Mouse (Mus musculus): ENCODE results near the gene Dennd1c. TPM values are rescaled to one million over a fixed set of nuclear protein-coding genes. Genes with fewer than 3 reads are reported as not detected.

The Dennd1c gene
- total and polyA plus RNA-seq, 3 experiments = 3.8 to 20.7 TPM; not detected in 1

DNA sequence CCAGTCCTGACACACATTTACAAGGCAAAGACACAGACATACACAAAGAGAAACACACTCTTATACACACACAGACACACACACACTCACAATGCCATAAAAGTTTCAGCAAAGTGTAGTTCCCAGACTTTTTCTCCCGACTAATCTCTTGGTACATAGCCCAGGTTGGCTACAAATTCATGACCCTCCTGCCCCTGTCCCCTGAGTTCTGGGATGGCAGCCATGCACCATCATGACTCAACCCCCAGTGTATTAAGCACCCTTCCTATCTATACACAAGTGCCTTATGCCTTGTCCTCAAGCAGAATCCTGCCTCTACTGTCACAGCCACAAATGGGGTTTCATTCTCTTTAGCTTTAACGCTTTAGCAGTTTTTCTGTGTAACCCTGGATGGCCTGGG lies 38.5 kb upstream of the Dennd1c start:
- Histone ChIP-seq H3K9me3 (replicated peaks; ENCODE audit: insufficient read depth, low read length) (no peaks in the 10 kb centered on the region), H3K9ac (ENCODE audit: control insufficient read depth, low read depth, low read length, poor library complexity, severe bottlenecking) (no peak overlapping the region), H3K36me3 (ENCODE audit: control insufficient read depth in 1 of 2, insufficient read depth in 2 of 2, low read length in 2 of 2) (peaks cover 0 to 6% of the 10 kb centered on the region in 2 experiments; a peak in 2 of 4 replicates), H3K27me3 (ENCODE audit: control insufficient read depth in 1 of 2, insufficient read depth in 2 of 2, low read length in 2 of 2) (no peaks in the 10 kb centered on the region; a peak in 2 of 4 replicates), H3K4me3 (ENCODE audit: control insufficient read depth in 1 of 2, insufficient read depth in 1 of 2, low read depth in 2 of 2, low read length in 2 of 2) (no peak overlapping the region), H3K4me1 (ENCODE audit: control insufficient read depth in 1 of 2, insufficient read depth in 2 of 2, low read length in 2 of 2) (peaks cover 4 to 8% of the 10 kb centered on the region in 2 experiments; a peak in 3 of 4 replicates), H3K27ac (ENCODE audit: control insufficient read depth, low read depth, low read length) (no peak overlapping the region), H3K79me2 (ENCODE audit: control insufficient read depth, insufficient read depth, low read length, poor library complexity) (no peaks in the 10 kb centered on the region)
- TF ChIP-seq ZKSCAN1 (IDR thresholded peaks at IDR 0.05; ENCODE audit: low read depth, low read length) (no peak), SMC3 (IDR thresholded peaks at IDR 0.05; ENCODE audit: low read depth, low read length) (no peak), ETS1 (IDR thresholded peaks at IDR 0.05; ENCODE audit: low read depth, low read length) (no peak), TAL1 (IDR thresholded peaks at IDR 0.05; ENCODE audit: low read length) (no peak), SIN3A (IDR thresholded peaks at IDR 0.05; ENCODE audit: low read length) (no peak), MEF2A (IDR thresholded peaks at IDR 0.05; ENCODE audit: extremely low read depth, insufficient replicate concordance, low read depth, low read length, poor library complexity, severe bottlenecking) (no peak), USF1 (IDR thresholded peaks at IDR 0.05; ENCODE audit: low read depth, low read length) (no peak), USF2 (IDR thresholded peaks at IDR 0.05; ENCODE audit: borderline replicate concordance in 1 of 2, insufficient read depth in 1 of 2, low read depth in 1 of 2, low read length in 2 of 2) (no peak), JUND (IDR thresholded peaks at IDR 0.05; ENCODE audit: low read depth, low read length) (no peak), RAD21 (IDR thresholded peaks at IDR 0.05; ENCODE audit: low read depth, low read length) (no peak)
- DNase-seq (ENCODE audit: low read depth, low spot score) = no peak

DNA sequence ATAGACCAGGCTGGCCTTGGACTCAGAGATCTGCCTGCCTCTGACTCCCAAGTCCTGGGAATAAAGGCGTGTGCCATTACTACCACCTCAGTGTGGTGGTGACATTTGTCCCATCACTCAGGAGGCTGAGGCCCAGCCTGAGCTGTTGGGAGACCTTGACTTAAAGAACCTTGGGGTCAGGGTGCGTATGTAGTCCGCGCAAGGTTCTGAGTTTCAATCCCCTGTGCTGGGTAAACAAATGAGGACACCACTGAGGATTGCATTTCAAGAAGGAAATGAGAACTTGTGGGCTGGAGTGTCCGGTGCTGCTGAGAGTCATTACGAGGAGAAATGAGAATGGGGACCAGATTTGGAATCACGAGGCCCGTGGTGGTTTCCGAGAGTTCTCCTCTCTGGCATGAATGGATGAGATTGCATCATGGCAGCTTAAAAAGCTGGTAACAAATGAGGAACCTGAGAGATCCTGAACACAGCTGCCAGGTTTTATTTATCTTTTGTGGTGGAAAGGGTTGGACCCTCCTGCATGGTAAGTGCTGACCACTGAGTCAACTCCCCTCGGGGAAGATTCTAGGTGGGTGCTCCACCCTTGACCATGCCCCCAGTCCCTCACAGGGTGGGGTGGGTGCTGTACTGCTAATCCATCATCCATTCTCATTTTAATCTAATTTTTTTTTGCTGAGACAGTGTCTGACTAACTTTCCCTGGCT lies 34.6 kb upstream of the Dennd1c start:
- TF ChIP-seq RAD21 (IDR thresholded peaks at IDR 0.05; ENCODE audit: low read depth, low read length) (no peak), NRF1 (IDR thresholded peaks at IDR 0.05; ENCODE audit: insufficient read depth, low read depth, low read length, poor library complexity, severe bottlenecking) (no peak), TBP (IDR thresholded peaks at IDR 0.05; ENCODE audit: low read depth, low read length) (no peak), MYB (IDR thresholded peaks at IDR 0.05; ENCODE audit: low read depth, low read length) (no peak), GATA1 (IDR thresholded peaks at IDR 0.05; ENCODE audit: low read depth, low read length) (no peak), USF1 (IDR thresholded peaks at IDR 0.05; ENCODE audit: low read depth, low read length) (no peak), POLR2A (IDR thresholded peaks at IDR 0.05; ENCODE audit: control insufficient read depth in 1 of 2, insufficient read depth in 1 of 2, low read depth in 1 of 2, low read length in 2 of 2, poor library complexity in 1 of 2) (no peak), MYC (IDR thresholded peaks at IDR 0.05; ENCODE audit: low read depth, low read length) (no peak), NELFE (IDR thresholded peaks at IDR 0.05; ENCODE audit: low read depth, low read length) (no peak), MAFK (IDR thresholded peaks at IDR 0.05; ENCODE audit: borderline replicate concordance, low read depth, low read length) (no peak), EP300 (IDR thresholded peaks at IDR 0.05; ENCODE audit: low read depth in 1 of 2, low read length in 2 of 2) (0 out of 4 replicates have a peak, but pooled peaks have one; percentile 18 to 41), MAZ (IDR thresholded peaks at IDR 0.05; ENCODE audit: low read depth, low read length) (no peak), MXI1 (IDR thresholded peaks at IDR 0.05; ENCODE audit: low read depth, low read length) (no peak; the same call in 1 of the 2 replicates), CHD2 (IDR thresholded peaks at IDR 0.05; ENCODE audit: low read length) (no peak), ETS1 (IDR thresholded peaks at IDR 0.05; ENCODE audit: low read depth, low read length) (peak; percentile 46; the same call in 1 of the 2 replicates), HCFC1 (IDR thresholded peaks at IDR 0.05; ENCODE audit: low read depth, low read length) (no peak), KAT2A (conservative IDR thresholded peaks at IDR 0.05; ENCODE audit: low read depth, low read length) (no peak), JUND (IDR thresholded peaks at IDR 0.05; ENCODE audit: low read depth, low read length) (no peak), RCOR1 (IDR thresholded peaks at IDR 0.05; ENCODE audit: low read depth, low read length) (peak; percentile 94)
- Histone ChIP-seq H3K27ac (ENCODE audit: control insufficient read depth, low read depth, low read length) (no peak overlapping the region), H3K9me3 (replicated peaks; ENCODE audit: insufficient read depth, low read length) (no peaks in the 10 kb centered on the region), H3K4me1 (ENCODE audit: control insufficient read depth in 1 of 2, insufficient read depth in 2 of 2, low read length in 2 of 2) (peaks cover 2 to 27% of the 10 kb centered on the region in 2 experiments; a peak in 3 of 4 replicates), H3K9ac (ENCODE audit: control insufficient read depth, low read depth, low read length, poor library complexity, severe bottlenecking) (no peak overlapping the region), H3K27me3 (ENCODE audit: control insufficient read depth in 1 of 2, insufficient read depth in 2 of 2, low read length in 2 of 2) (no peaks in the 10 kb centered on the region; a peak in 2 of 4 replicates), H3K79me2 (ENCODE audit: control insufficient read depth, insufficient read depth, low read length, poor library complexity) (no peaks in the 10 kb centered on the region), H3K4me3 (ENCODE audit: control insufficient read depth in 1 of 2, insufficient read depth in 1 of 2, low read depth in 2 of 2, low read length in 2 of 2) (no peak overlapping the region), H3K36me3 (ENCODE audit: control insufficient read depth in 1 of 2, insufficient read depth in 2 of 2, low read length in 2 of 2) (peaks cover 0 to 18% of the 10 kb centered on the region in 2 experiments; a peak in 2 of 4 replicates)
- DNase-seq (ENCODE audit: low read depth, low spot score) = peak; percentile 37

All from MEL (cell line).